Mouse (Mus musculus) hindbrain, embryonic 16.5 days (tissue): ENCODE results near the gene Inpp4b. TPM values are rescaled to one million over a fixed set of nuclear protein-coding genes. Genes with fewer than 3 reads are reported as not detected.

Source experiments
- ATAC-seq: fragments of 200-750 bp; cut with Nextera tagmentation; 2 replicates; pipeline ENCODE4 v1.8.0; 2017; ENCODE audit warnings: moderate TSS enrichment, moderate library complexity
- H3K27ac ChIP-seq: fragments of 300-500 bp; sonication (generic); 2 replicates; pipeline ENCODE4 v1.5.1; 2014; ENCODE audit warnings: low read depth, mild to moderate bottlenecking, control low read depth, low read length, moderate library complexity
- H3K27me3 ChIP-seq: fragments of 300-500 bp; sonication (generic); replicated peaks from 2 replicates; pipeline ENCODE4 v1.6.1; 2014; ENCODE audit warnings: low read length; ENCODE audit not compliant: control insufficient read depth, insufficient read depth
- H3K36me3 ChIP-seq: fragments of 300-500 bp; sonication (generic); 2 replicates; pipeline ENCODE4 v1.6.1; 2014; ENCODE audit warnings: mild to moderate bottlenecking, low read length, moderate library complexity, mixed read lengths; ENCODE audit not compliant: control insufficient read depth, insufficient read depth
- H3K4me1 ChIP-seq: fragments of 300-500 bp; sonication (generic); 2 replicates; pipeline ENCODE4 v1.6.1; 2014; ENCODE audit warnings: low read depth, low read length; ENCODE audit not compliant: control insufficient read depth, insufficient read depth
- H3K4me2 ChIP-seq: fragments of 300-500 bp; sonication (generic); 2 replicates; pipeline ENCODE4 v1.6.1; 2014; ENCODE audit warnings: mild to moderate bottlenecking, low read length, control low read depth, moderate library complexity
- H3K4me3 ChIP-seq: fragments of 300-500 bp; sonication (generic); 2 replicates; pipeline ENCODE4 v1.5.1; 2014; ENCODE audit warnings: mild to moderate bottlenecking, low read length, control low read depth, moderate library complexity
- H3K9ac ChIP-seq: fragments of 300-500 bp; sonication (generic); 2 replicates; pipeline ENCODE4 v1.6.1; 2014; ENCODE audit warnings: low read depth, mild to moderate bottlenecking, control low read depth, low read length, moderate library complexity
- H3K9me3 ChIP-seq: fragments of 300-500 bp; sonication (generic); 2 replicates; pipeline ENCODE4 v1.6.1; 2014; ENCODE audit warnings: mild to moderate bottlenecking, low read length, moderate library complexity; ENCODE audit not compliant: control insufficient read depth
- WGBS: fragments of 180-500 bp; shearing (Covaris S2); extraction: QIAGEN DNeasy Blood & Tissue Kit; methylation state at CpG from one replicate; pipeline ENCODE4 v1.1.7; 2014; 5-methylcytosine and 5-hydroxymethylcytosine counted together
- polyA plus RNA-seq: library from polyadenylated mRNA; unstranded; fragments of >200 nt; fragmentation: Nextera tagmentation; extraction: Ambion mirVana; gene quantifications from 2 replicates; pipeline ENCODE4 v1.2.1, GENCODE M21; 2015

Gene Inpp4b
- polyA plus RNA-seq, 1 experiment from 2014 or later: 13.6 TPM

- ATAC-seq: no peak
- H3K9me3 ChIP-seq: no peaks in the 10 kb centered on the region
- no peak overlapping the region for H3K9ac ChIP-seq
- no peak overlapping the region for H3K4me3 ChIP-seq
- no peak overlapping the region for H3K27ac ChIP-seq
- no peaks in the 10 kb centered on the region for H3K36me3 ChIP-seq
- no peaks in the 10 kb centered on the region for H3K27me3 ChIP-seq
- WGBS: 80% methylated on average over 5 of the region's 5 CpGs
- H3K4me1 ChIP-seq: peaks cover 2% of the 10 kb centered on the region; the same call in 1 of the 2 replicates
- no peak overlapping the region for H3K4me2 ChIP-seq
These were observed 430.5 kb downstream of the Inpp4b start for GRCm38 (mm10) chr8:81772855-81773254.

GRCm38 (mm10) chr8:81773305-81773965 is 431.1 kb downstream of the Inpp4b start:
- Histone ChIP-seq H3K36me3 (no peaks in the 10 kb centered on the region), H3K4me3 (no peak overlapping the region), H3K4me2 (no peak overlapping the region), H3K9me3 (no peaks in the 10 kb centered on the region), H3K9ac (no peak overlapping the region), H3K27ac (no peak overlapping the region), H3K4me1 (no peaks in the 10 kb centered on the region), H3K27me3 (no peaks in the 10 kb centered on the region)
- no peak for ATAC-seq
- WGBS: 82% methylated on average over 9 of the region's 9 CpGs

GRCm38 (mm10) chr8:81774010-81774409 is 431.7 kb downstream of the Inpp4b start:
- H3K27ac ChIP-seq: no peak overlapping the region
- no peak overlapping the region for H3K4me3 ChIP-seq
- H3K4me1 ChIP-seq: no peaks in the 10 kb centered on the region
- ATAC-seq: no peak
- no peaks in the 10 kb centered on the region for H3K9me3 ChIP-seq
- H3K27me3 ChIP-seq: no peaks in the 10 kb centered on the region
- H3K9ac ChIP-seq: no peak overlapping the region
- WGBS: 91% methylated on average over 4 of the region's 4 CpGs
- H3K4me2 ChIP-seq: no peak overlapping the region
- H3K36me3 ChIP-seq: no peaks in the 10 kb centered on the region

GRCm38 (mm10) chr8:81774454-81774853 is 432.1 kb downstream of the Inpp4b start:
- whole genome bisulfite sequencing: 55% methylated on average over 1 of the region's 1 CpGs
- ATAC-seq: no peak
- Histone ChIP-seq H3K27me3 (no peaks in the 10 kb centered on the region), H3K9ac (no peak overlapping the region), H3K36me3 (no peaks in the 10 kb centered on the region), H3K4me3 (no peak overlapping the region), H3K4me1 (no peaks in the 10 kb centered on the region), H3K9me3 (no peaks in the 10 kb centered on the region), H3K4me2 (no peak overlapping the region), H3K27ac (no peak overlapping the region)

- WGBS: 56% methylated on average over 4 of the region's 4 CpGs
- Histone ChIP-seq H3K4me1 (no peaks in the 10 kb centered on the region), H3K36me3 (no peaks in the 10 kb centered on the region), H3K4me3 (no peak overlapping the region), H3K27ac (no peak overlapping the region), H3K4me2 (no peak overlapping the region), H3K9ac (no peak overlapping the region), H3K27me3 (no peaks in the 10 kb centered on the region), H3K9me3 (no peaks in the 10 kb centered on the region)
- no peak for ATAC-seq
These were observed 434.3 kb downstream of the Inpp4b start for GRCm38 (mm10) chr8:81776516-81777237.

GRCm38 (mm10) chr8:81777704-81778103 is 435.3 kb downstream of the Inpp4b start:
- Histone ChIP-seq H3K9ac (no peak overlapping the region), H3K4me2 (no peak overlapping the region), H3K4me3 (no peak overlapping the region), H3K27ac (no peak overlapping the region), H3K4me1 (no peaks in the 10 kb centered on the region), H3K27me3 (no peaks in the 10 kb centered on the region), H3K9me3 (no peaks in the 10 kb centered on the region), H3K36me3 (no peaks in the 10 kb centered on the region)
- WGBS: 85% methylated on average over 1 of the region's 1 CpGs
- ATAC-seq: no peak

- H3K27ac ChIP-seq: no peak overlapping the region
- WGBS: 86% methylated on average over 5 of the region's 5 CpGs
- no peaks in the 10 kb centered on the region for H3K4me1 ChIP-seq
- no peak for ATAC-seq
- no peaks in the 10 kb centered on the region for H3K36me3 ChIP-seq
- H3K9me3 ChIP-seq: no peaks in the 10 kb centered on the region
- H3K9ac ChIP-seq: no peak overlapping the region
- H3K27me3 ChIP-seq: no peaks in the 10 kb centered on the region
- H3K4me3 ChIP-seq: no peak overlapping the region
- no peak overlapping the region for H3K4me2 ChIP-seq
These were observed 437.1 kb downstream of the Inpp4b start for GRCm38 (mm10) chr8:81779440-81779839.

- Histone ChIP-seq H3K27ac (no peak overlapping the region), H3K4me2 (no peak overlapping the region), H3K27me3 (no peaks in the 10 kb centered on the region; the same call in 1 of the 2 replicates), H3K4me3 (no peak overlapping the region), H3K4me1 (no peaks in the 10 kb centered on the region), H3K9me3 (no peaks in the 10 kb centered on the region), H3K36me3 (no peaks in the 10 kb centered on the region), H3K9ac (no peak overlapping the region)
- no peak for ATAC-seq
- 96% methylated on average over 6 of the region's 6 CpGs for WGBS
These were observed 437.8 kb downstream of the Inpp4b start for GRCm38 (mm10) chr8:81780166-81780565.

GRCm38 (mm10) chr8:81780921-81781675 is 438.7 kb downstream of the Inpp4b start:
- Histone ChIP-seq H3K4me3 (no peak overlapping the region), H3K27me3 (no peaks in the 10 kb centered on the region; the same call in 1 of the 2 replicates)
- 92% methylated on average over 2 of the region's 2 CpGs for WGBS

More at GRCm38 (mm10) chr8:81780921-81781675, 438.7 kb downstream of the Inpp4b start:
- no peaks in the 10 kb centered on the region for H3K36me3 ChIP-seq
- no peak overlapping the region for H3K4me2 ChIP-seq
- no peaks in the 10 kb centered on the region for H3K9me3 ChIP-seq
- H3K27ac ChIP-seq: no peak overlapping the region
- no peaks in the 10 kb centered on the region for H3K4me1 ChIP-seq
- no peak for ATAC-seq
- no peak overlapping the region for H3K9ac ChIP-seq
